Mouse (Mus musculus) MEL (cell line): ENCODE measurements around the gene Hoxb7. TPM values are rescaled to one million over a fixed set of nuclear protein-coding genes. Genes with fewer than 3 reads are reported as not detected.

Experiments used
- DNase-seq: peaks from one replicate; pipeline ENCODE4 v3.0.0; 2011; ENCODE audit warnings: low read depth, low spot score
- H3K27ac ChIP-seq: 2 replicates; pipeline ENCODE4 v1.5.1; 2012; ENCODE audit warnings: low read depth, mild to moderate bottlenecking, control low read depth, low read length, moderate library complexity; ENCODE audit not compliant: control insufficient read depth
- H3K27me3 ChIP-seq, 2 experiments: fragments of 150-350 bp in 1 of 2; sonication (generic) in 1 of 2; 2 replicates each; pipeline ENCODE4 v1.6.1; 2012; ENCODE audit warnings: low read length in 2 of 2, mild to moderate bottlenecking in 2 of 2, improper control_type of control experiment in 1 of 2, moderate library complexity in 1 of 2; ENCODE audit not compliant: insufficient read depth in 2 of 2, control insufficient read depth in 1 of 2
- H3K36me3 ChIP-seq, 2 experiments: 2 replicates each; pipeline ENCODE4 v1.6.1; 2012 to 2014; ENCODE audit warnings: low read length in 2 of 2, improper control_type of control experiment in 1 of 2, inconsistent platforms in 1 of 2, mild to moderate bottlenecking in 1 of 2; ENCODE audit not compliant: insufficient read depth in 2 of 2, control insufficient read depth in 1 of 2
- H3K4me1 ChIP-seq, 2 experiments: fragments of 150-350 bp in 1 of 2; sonication (generic) in 1 of 2; 2 replicates each; pipeline ENCODE4 v1.6.1; 2012; ENCODE audit warnings: low read length in 2 of 2, improper control_type of control experiment in 1 of 2, mild to moderate bottlenecking in 1 of 2; ENCODE audit not compliant: insufficient read depth in 2 of 2, control insufficient read depth in 1 of 2
- H3K4me3 ChIP-seq, 2 experiments: fragments of 150-350 bp in 1 of 2; sonication (generic) in 1 of 2; 2 replicates each; pipeline ENCODE4 v1.5.1; 2012; ENCODE audit warnings: low read depth in 2 of 2, low read length in 2 of 2, mild to moderate bottlenecking in 2 of 2, moderate library complexity in 2 of 2, control low read depth in 1 of 2, improper control_type of control experiment in 1 of 2; ENCODE audit not compliant: control insufficient read depth in 1 of 2, insufficient read depth in 1 of 2
- H3K79me2 ChIP-seq: 2 replicates; pipeline ENCODE4 v1.6.1; 2012; ENCODE audit warnings: mild to moderate bottlenecking, low read length, moderate library complexity; ENCODE audit not compliant: control insufficient read depth, poor library complexity, insufficient read depth
- H3K9ac ChIP-seq: 2 replicates; pipeline ENCODE4 v1.6.1; 2012; ENCODE audit warnings: low read depth, mild to moderate bottlenecking, control low read depth, low read length, moderate library complexity; ENCODE audit not compliant: control insufficient read depth, poor library complexity, severe bottlenecking
- H3K9me3 ChIP-seq: fragments of 150-350 bp; sonication (generic); replicated peaks from 2 replicates; pipeline ENCODE4 v1.6.1; 2012; ENCODE audit warnings: mild to moderate bottlenecking, low read length, improper control_type of control experiment, moderate library complexity; ENCODE audit not compliant: insufficient read depth
- CHD2 ChIP-seq: IDR thresholded peaks from 2 replicates; pipeline ENCODE4 v1.6.1; 2011; ENCODE audit warnings: low read length, improper control_type of control experiment
- CTCF ChIP-seq, 3 experiments: IDR thresholded peaks in 2 of 3; conservative IDR thresholded peaks in 1 of 3; 2 replicates each; pipeline ENCODE4 v1.5.1; 2011 to 2012; ENCODE audit warnings: low read length in 3 of 3, low read depth in 2 of 3, mild to moderate bottlenecking in 2 of 3, improper control_type of control experiment in 1 of 3, inconsistent platforms in 1 of 3, mixed read lengths in 1 of 3, moderate library complexity in 1 of 3; ENCODE audit not compliant: control insufficient read depth in 1 of 3, insufficient read depth in 1 of 3, poor library complexity in 1 of 3, severe bottlenecking in 1 of 3
- E2F4 ChIP-seq: IDR thresholded peaks from 2 replicates; pipeline ENCODE4 v1.6.1; 2011; ENCODE audit warnings: low read depth, low read length, improper control_type of control experiment, borderline replicate concordance
- GATA1 ChIP-seq: IDR thresholded peaks from 2 replicates; pipeline ENCODE4 v1.6.1; 2011; ENCODE audit warnings: low read depth, low read length, improper control_type of control experiment
- JUND ChIP-seq: IDR thresholded peaks from 2 replicates; pipeline ENCODE4 v1.6.1; 2011; ENCODE audit warnings: low read depth, mild to moderate bottlenecking, improper control_type of control experiment, low read length
- MAFK ChIP-seq: IDR thresholded peaks from 2 replicates; pipeline ENCODE4 v1.6.1; 2011; ENCODE audit warnings: low read depth, mild to moderate bottlenecking, low read length, improper control_type of control experiment, borderline replicate concordance
- MXI1 ChIP-seq: IDR thresholded peaks from 2 replicates; pipeline ENCODE4 v1.6.1; 2011; ENCODE audit warnings: mild to moderate bottlenecking, low read depth, low read length, improper control_type of control experiment
- NELFE ChIP-seq: IDR thresholded peaks from 2 replicates; pipeline ENCODE4 v1.6.1; 2011; ENCODE audit warnings: low read depth, low read length, improper control_type of control experiment
- POLR2A ChIP-seq, 2 experiments: IDR thresholded peaks; 2 replicates each; pipeline ENCODE4 v1.6.1; 2011 to 2012; ENCODE audit warnings: low read length in 2 of 2, mild to moderate bottlenecking in 2 of 2, control low read depth in 1 of 2, improper control_type of control experiment in 1 of 2, low read depth in 1 of 2, moderate library complexity in 1 of 2; ENCODE audit not compliant: control insufficient read depth in 1 of 2, insufficient read depth in 1 of 2, poor library complexity in 1 of 2
- SMC3 ChIP-seq: IDR thresholded peaks from 2 replicates; pipeline ENCODE4 v1.6.1; 2011; ENCODE audit warnings: low read depth, low read length, improper control_type of control experiment
- TAL1 ChIP-seq: IDR thresholded peaks from 2 replicates; pipeline ENCODE4 v1.6.1; 2012; ENCODE audit warnings: mild to moderate bottlenecking, inconsistent platforms, low read length, moderate library complexity, mixed read lengths
- TBP ChIP-seq: IDR thresholded peaks from 2 replicates; pipeline ENCODE4 v1.8.0; 2011; ENCODE audit warnings: low read depth, low read length, improper control_type of control experiment
- UBTF ChIP-seq: IDR thresholded peaks from 2 replicates; pipeline ENCODE4 v1.6.1; 2012; ENCODE audit warnings: low read depth, mild to moderate bottlenecking, inconsistent platforms, low read length, improper control_type of control experiment, moderate library complexity, borderline replicate concordance; ENCODE audit not compliant: insufficient read depth
- USF1 ChIP-seq: IDR thresholded peaks from 2 replicates; pipeline ENCODE4 v1.6.1; 2014; ENCODE audit warnings: low read depth, mild to moderate bottlenecking, inconsistent platforms, low read length, improper control_type of control experiment, moderate library complexity
- ZMIZ1 ChIP-seq: IDR thresholded peaks from 2 replicates; pipeline ENCODE4 v1.6.1; 2012; ENCODE audit warnings: low read depth, mild to moderate bottlenecking, inconsistent platforms, low read length, improper control_type of control experiment, moderate library complexity
- ZNF384 ChIP-seq: IDR thresholded peaks from 2 replicates; pipeline ENCODE4 v1.6.1; 2012; ENCODE audit warnings: low read depth, mild to moderate bottlenecking, inconsistent platforms, low read length, improper control_type of control experiment
- polyA plus RNA-seq, 2 experiments: library from polyadenylated mRNA; stranded (reverse) in 1 of 2; unstranded in 1 of 2; fragments of >175 nt in 1 of 2; fragments of >200 nt in 1 of 2; gene quantifications; 2 replicates each; pipeline versions ENCODE4 v1.2.1 to v1.2.4; 2012; ENCODE audit warnings: low replicate concordance in 2 of 2, low read depth in 1 of 2; ENCODE audit not compliant: insufficient read length in 2 of 2, insufficient read depth in 1 of 2, missing spikeins in 1 of 2
- total RNA-seq: library from RNA; depleted of rRNA; stranded (reverse); fragments of 300-350 nt; gene quantifications from 2 replicates; pipeline ENCODE4 v1.2.3, GENCODE M21; 2012

Gene Hoxb7
- total and polyA plus RNA-seq, 3 experiments, result not detected

GRCm38 (mm10) chr11:96272024-96272921, 14.2 kb upstream of the Hoxb7 start:
- H3K4me1 ChIP-seq, result no peaks in the 10 kb centered on the region
- H3K4me3 ChIP-seq, result no peak overlapping the region
- TF ChIP-seq UBTF (no peak), POLR2A (IDR thresholded peaks at IDR 0.05; ENCODE audit: control insufficient read depth in 1 of 2, insufficient read depth in 1 of 2, low read depth in 1 of 2, low read length in 2 of 2, poor library complexity in 1 of 2) (no peak), E2F4 (no peak), ZMIZ1 (no peak), GATA1 (no peak), CTCF (IDR thresholded peaks at IDR 0.05 in 2 of 3, conservative IDR thresholded peaks at IDR 0.05 in 1 of 3; ENCODE audit: control insufficient read depth in 1 of 3, insufficient read depth in 1 of 3, low read depth in 2 of 3, low read length in 3 of 3, poor library complexity in 1 of 3, severe bottlenecking in 1 of 3) (no peak), MAFK (no peak), ZNF384 (no peak), SMC3 (no peak)
- TF ChIP-seq, all 39 proteins: peak for 0
- no peak for DNase-seq
- no peak overlapping the region for H3K27ac ChIP-seq
- no peaks in the 10 kb centered on the region for H3K9me3 ChIP-seq
- no peak overlapping the region for H3K9ac ChIP-seq
- H3K27me3 ChIP-seq, result peaks cover 7 to 13% of the 10 kb centered on the region in 2 experiments
- no peaks in the 10 kb centered on the region for H3K79me2 ChIP-seq
- H3K36me3 ChIP-seq, result no peaks in the 10 kb centered on the region

GRCm38 (mm10) chr11:96274428-96274827, 12.0 kb upstream of the Hoxb7 start:
- peaks cover 0 to 1% of the 10 kb centered on the region in 2 experiments; a peak in 2 of 4 replicates for H3K27me3 ChIP-seq
- H3K79me2 ChIP-seq, result no peaks in the 10 kb centered on the region
- DNase-seq, result no peak
- H3K4me1 ChIP-seq, result no peaks in the 10 kb centered on the region
- H3K4me3 ChIP-seq, result no peak overlapping the region
- no peaks in the 10 kb centered on the region for H3K9me3 ChIP-seq
- no peaks in the 10 kb centered on the region for H3K36me3 ChIP-seq
- H3K27ac ChIP-seq, result no peak overlapping the region
- TF ChIP-seq JUND (no peak), TBP (no peak), MXI1 (no peak), CHD2 (no peak), NELFE (no peak), USF1 (no peak), UBTF (no peak), ZNF384 (no peak), TAL1 (no peak), MAFK (no peak)
- H3K9ac ChIP-seq, result no peak overlapping the region
